Mouse (Mus musculus): ENCODE results near the gene Thoc5.

DNA sequence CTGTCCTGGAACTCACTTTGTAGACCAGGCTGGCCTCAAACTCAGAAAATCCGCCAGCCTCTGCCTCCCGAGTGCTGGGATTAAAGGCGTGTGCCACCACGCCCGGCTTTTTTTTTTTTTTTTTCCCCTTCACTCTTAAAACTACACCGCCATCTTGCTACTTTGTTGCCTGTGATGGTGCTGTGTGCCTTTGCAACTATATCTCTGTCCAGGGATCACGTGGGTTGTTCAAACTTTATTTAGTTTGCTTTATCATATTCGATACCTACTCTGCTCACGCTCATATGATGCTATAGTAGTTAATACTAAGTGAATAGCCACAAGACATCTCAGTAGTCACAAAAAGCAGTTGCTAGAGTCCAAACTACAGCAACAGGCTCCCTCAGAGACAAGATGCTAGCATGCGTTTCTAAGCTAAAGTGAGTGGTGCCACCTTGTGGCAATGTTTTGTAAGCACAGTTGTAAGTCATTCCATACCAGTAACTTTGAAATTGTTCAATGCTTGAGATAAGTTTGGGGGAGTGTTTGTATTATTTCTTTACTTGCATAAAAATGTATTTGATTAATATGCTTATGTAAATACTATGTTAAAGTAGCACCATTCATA lies 29.4 kb upstream of the Thoc5 start:
- TF ChIP-seq POLR2A (IDR thresholded peaks at IDR 0.05; ENCODE audit: extremely low read depth, insufficient read depth, low read length): no peak
- peak; percentile 45 for TF ChIP-seq CTCF (IDR thresholded peaks at IDR 0.05; ENCODE audit: low read depth, low read length)
